Mouse (Mus musculus) regulatory T cell (primary cell): ENCODE measurements around the gene Slc20a1.

ENCODE experiments used
- in situ Hi-C: fragments of 300-600 bp; cut with MboI, MseI; formaldehyde crosslinking; loops from one replicate; pipeline ENCODE4 v1.15.1; 2025; ENCODE audit warnings: high pct_unique_total_duplicates

Slc20a1 gene

DNA sequence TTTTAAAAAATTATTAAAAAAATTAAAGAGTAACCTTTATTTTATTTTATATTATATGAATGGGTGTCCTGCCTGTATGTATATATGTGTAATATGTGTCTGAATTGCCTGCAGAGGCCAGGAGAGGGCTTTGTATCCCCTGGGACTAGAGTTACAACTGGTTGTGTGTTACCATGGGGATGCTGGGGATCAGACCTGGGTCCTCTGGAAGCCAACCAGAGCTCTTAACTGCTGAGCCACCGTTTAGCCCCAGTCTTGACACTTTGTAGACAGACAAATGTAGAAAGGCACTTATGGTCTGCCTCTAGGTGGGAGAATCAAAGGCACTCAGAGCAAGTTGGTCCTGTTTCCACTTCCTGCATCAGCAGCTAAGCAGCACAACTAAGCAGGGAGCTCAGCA is 50.8 kb downstream of the Slc20a1 start:
- in situ Hi-C loops = loop anchor here (5.0 kb wide), 1 partner anchor 92 kb away; no protein-coding TSS in a partner anchor

GRCm38 (mm10) chr2:129252836-129253630 is 54.5 kb downstream of the Slc20a1 start:
- in situ Hi-C loops = no loop called here

DNA sequence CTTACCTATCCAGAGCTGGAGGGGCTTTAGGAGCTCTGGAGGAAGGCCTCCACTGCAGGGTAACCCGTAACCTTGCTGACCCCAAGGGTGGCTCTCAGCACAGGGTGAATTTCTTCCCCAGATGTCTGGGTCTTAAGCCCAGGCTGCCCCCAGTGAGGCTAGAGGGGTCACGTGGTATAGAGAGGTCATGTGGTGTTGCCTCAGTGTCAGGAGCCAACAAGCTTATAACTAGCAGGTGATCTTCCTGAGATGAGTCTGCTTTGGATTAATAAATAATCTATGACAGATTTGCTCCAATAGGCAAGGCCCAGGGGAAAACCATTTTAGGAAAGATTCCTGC is 55.0 kb downstream of the Slc20a1 start:
- in situ Hi-C loops = no loop called here

GRCm38 (mm10) chr2:129254076-129254475 is 55.5 kb downstream of the Slc20a1 start:
- in situ Hi-C loops = no loop called here

GRCm38 (mm10) chr2:129256006-129256405 is 57.4 kb downstream of the Slc20a1 start:
- in situ Hi-C loops = no loop called here

GRCm38 (mm10) chr2:129258056-129258455 is 59.5 kb downstream of the Slc20a1 start:
- in situ Hi-C loops = no loop called here

DNA sequence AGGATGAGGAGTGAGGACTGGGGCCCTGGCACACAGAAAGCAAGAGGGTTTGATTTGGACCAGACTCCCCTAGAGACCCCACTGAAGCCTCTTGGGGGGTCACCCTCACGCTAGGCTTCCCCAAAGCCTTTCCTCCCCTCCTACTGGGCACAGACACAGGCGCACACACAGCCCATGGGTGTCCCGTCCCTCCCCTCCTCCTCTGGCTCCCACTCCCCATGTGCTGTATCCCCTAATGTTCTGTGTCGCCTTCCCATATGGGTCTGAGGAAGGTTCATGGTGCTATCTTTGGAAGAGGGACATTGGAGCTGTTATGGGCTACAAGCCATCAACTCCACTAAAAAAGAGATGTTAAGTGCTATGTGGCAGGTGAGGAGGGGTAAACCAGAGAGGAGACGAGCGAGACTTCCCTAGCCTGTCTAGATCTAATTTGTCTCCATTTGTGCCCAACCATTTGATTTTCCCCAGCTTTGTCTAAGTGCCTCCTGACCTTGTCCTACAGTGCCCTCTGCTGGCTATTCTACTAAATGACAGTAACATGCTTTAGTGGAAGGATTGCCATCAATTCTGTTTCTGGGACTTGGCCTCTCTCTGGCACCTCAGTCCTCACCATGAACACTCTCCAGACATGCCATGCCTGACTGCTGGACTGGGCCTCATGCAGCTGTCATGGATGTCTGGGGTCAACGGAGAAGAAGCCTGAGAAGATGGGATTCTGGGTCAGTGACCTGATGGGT is 60.1 kb downstream of the Slc20a1 start:
- in situ Hi-C loops = no loop called here

DNA sequence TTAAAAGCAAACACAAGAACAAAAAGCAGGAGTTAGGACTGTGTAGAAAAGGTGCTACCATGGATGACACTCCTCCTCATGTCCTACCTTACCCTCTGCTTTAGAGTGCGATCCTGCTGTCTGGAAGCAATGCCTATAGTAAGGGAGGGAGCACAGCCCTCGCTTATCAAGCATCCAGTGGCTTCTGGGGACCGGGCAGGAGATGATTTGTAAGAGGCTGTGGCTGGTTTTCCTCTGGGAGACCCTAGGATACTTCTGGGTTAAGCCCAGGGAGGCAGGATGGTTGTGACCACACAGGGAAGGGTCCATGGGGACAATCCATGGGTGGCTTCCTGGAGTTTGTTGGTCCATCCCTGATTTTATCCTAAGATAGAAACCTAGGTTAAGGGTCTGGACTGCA is 62.1 kb downstream of the Slc20a1 start:
- in situ Hi-C loops = no loop called here
